Mouse (Mus musculus) kidney, adult 2 months (tissue): Measurements from ENCODE around the gene Cd3d.

Experiments used
- CTCF ChIP-seq: fragments of 200-500 bp; conservative IDR thresholded peaks from 2 replicates; pipeline ENCODE4 v1.5.1; 2011; ENCODE audit warnings: low read depth, mild to moderate bottlenecking, control low read depth, low read length, moderate library complexity, mixed read lengths; ENCODE audit not compliant: insufficient read depth, insufficient read length
- POLR2A ChIP-seq: fragments of 200-500 bp; IDR thresholded peaks from one replicate; pipeline ENCODE4 v1.6.1; 2011; ENCODE audit warnings: low read depth, low read length, control low read depth

GRCm38 (mm10) chr9:44998138-44998537 is 16.6 kb downstream of the Cd3d start:
- TF ChIP-seq CTCF = no peak
- TF ChIP-seq POLR2A = no peak
